Mouse (Mus musculus) MEL-GATA-1-ER (cell line): Measurements from ENCODE around the gene N4bp1.

Experiments
- DNase-seq: peaks from one replicate; pipeline ENCODE4 v3.0.0-alpha.2; 2012; ENCODE audit warnings: low read depth; ENCODE audit errors: extremely low read depth

N4bp1 gene

GRCm38 (mm10) chr8:86825674-86826448, 59.2 kb downstream of the N4bp1 start:
- no peak for DNase-seq

DNA sequence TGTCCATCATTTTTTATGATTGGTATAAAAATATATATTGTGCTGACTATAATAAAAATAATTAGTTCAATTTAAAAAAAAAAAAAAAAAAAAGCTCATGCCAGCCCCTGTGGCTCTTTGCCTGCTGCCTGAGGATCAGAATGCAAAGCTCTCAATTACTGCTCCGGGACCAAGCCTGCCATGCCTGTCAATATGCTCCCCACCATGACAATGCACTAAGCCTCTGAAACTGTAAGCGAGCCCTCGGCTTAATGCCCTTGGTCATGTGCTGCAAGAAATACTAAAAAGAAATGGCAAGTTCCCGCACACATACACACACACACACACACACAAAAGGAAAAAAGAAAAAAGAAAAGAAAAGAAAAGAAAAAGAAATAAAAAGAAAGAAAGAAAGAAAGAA, 60.3 kb downstream of the N4bp1 start:
- no peak for DNase-seq

GRCm38 (mm10) chr8:86820756-86821201, 64.3 kb downstream of the N4bp1 start:
- DNase-seq: peak; percentile 13

- no peak for DNase-seq
Observed at GRCm38 (mm10) chr8:86820186-86820755, 64.8 kb downstream of the N4bp1 start.

DNA sequence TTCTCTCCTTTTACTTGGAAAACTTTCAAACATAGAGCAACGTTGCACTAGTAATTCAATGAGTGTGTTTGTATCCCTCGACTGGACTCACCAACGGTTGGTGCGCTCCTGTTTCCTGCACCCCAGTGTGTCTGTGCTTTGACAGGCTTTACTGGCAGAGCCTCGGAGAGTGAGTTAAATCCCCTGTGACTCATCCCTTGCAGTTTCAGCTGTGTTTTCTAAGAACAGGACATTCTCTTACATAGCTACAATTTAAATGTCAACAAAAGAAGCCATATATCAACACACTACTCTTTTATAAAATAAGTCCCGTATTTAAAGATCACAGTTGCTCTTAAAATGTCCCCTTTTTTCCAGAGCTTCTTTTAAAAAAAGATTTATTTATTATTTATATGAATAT, 65.6 kb downstream of the N4bp1 start:
- DNase-seq: no peak

- DNase-seq: no peak
Observed at GRCm38 (mm10) chr8:86808990-86809960, 75.8 kb downstream of the N4bp1 start.

GRCm38 (mm10) chr8:86808239-86808638, 76.8 kb downstream of the N4bp1 start:
- DNase-seq: no peak

DNA sequence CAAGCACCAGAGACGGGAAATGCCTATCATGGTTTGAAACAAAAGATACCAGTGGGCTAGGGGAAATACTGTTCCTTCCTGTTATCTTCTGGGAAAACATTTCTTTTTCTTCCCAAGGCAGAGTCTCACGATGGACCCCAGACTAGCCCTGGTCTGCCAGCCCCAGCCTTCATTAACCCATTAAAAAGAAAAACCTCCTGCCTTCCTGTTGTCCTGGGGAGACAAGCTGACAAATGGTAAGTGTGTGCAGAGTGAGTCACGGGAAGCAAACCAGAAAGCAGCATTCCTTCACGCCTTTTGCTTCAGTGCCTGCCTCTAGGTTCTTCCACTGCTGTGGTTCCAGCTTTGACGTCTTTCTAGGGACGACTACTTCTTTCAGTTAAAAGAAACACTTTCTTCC, 83.1 kb downstream of the N4bp1 start:
- no peak for DNase-seq

- DNase-seq: no peak
Observed at GRCm38 (mm10) chr8:86800966-86801365, 84.1 kb downstream of the N4bp1 start.

DNA sequence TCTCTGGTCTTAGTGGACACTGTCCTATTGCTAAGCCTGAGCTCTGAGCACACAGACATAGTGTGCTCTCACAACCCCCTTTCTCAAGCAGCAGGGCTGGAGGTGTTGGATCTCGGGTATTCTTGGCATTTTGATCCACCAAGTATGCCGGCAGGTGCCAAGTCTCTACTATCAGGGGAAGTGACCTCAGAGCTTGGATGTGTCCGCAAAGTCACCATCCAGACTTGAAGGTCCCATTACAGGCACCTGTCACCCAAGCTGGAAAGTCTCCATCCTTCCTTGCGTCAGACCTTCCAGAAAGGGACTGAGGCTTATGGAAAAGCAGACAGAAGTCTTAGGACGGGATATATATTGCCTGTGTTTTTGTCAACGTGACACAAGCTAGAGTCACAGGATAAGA, 86.9 kb downstream of the N4bp1 start:
- no peak for DNase-seq

GRCm38 (mm10) chr8:86797705-86798104, 87.4 kb downstream of the N4bp1 start:
- no peak for DNase-seq

GRCm38 (mm10) chr8:86794716-86795115, 90.3 kb downstream of the N4bp1 start:
- DNase-seq: no peak

- DNase-seq: no peak
Observed at GRCm38 (mm10) chr8:86791542-86791941, 93.5 kb downstream of the N4bp1 start.

DNA sequence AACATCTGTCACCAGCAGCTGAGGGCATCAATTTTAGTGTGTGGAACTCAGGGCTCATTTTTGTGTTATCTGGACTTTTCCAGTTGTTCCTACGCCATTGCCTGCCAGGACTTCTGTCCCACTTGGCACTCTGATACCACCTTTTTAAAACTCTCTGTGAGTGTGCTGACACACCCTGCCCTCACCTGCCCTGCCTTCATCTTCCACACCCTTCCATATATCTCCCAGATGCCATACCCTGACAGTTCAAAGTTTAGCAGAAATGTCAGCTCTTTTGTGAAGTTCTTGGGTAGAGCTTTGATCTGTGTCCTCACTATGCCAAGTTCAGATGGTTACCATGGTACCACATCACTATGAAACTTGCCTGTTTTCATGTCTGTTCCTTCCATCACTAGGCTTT, 95.5 kb downstream of the N4bp1 start:
- DNase-seq: no peak

DNA sequence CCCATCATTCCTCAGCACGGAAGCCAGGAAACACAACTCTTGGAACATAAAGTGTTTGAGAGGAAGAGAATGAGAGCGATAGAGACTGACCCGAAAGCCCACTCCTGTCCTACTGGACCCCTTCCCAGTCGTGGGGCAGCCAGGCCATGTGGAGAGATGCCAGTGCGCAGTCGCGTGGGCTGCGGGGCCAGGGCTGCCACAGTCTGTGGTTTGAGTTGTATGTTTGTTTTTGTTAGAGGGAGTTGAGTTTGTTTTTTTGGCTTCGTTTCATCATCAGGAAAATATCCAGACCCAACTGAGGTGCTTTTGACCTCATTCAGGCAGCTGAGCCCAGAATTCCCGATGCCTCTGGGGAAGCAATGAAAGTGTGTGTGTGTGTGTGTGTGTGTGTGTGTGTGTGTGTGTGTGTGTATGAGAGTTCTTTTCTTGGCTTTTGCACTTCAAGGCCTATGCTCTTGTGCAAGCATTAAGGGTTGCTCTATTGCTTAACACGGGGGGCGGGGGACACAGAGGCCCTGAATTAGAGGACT, 97.1 kb downstream of the N4bp1 start:
- no peak for DNase-seq

DNA sequence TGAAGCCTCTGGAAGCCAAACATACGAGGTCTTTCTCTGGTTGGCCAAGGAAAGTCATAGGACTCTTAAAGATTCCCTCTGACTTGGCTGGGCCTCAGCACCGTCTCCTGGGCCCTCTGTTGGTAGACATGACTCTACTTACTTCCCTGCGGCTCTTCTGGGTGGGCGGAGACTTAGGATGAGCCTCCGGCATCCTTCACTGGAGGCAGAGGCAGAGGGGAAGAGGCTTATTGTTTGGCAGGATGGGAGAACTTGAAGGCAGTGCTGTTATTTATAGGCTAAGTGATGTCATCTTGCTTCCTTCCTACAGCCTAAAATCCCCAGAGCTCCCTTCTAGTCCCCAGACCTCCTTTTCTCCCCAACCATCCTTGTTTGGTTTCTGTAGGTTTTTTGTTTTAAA, 98.6 kb downstream of the N4bp1 start:
- no peak for DNase-seq

DNA sequence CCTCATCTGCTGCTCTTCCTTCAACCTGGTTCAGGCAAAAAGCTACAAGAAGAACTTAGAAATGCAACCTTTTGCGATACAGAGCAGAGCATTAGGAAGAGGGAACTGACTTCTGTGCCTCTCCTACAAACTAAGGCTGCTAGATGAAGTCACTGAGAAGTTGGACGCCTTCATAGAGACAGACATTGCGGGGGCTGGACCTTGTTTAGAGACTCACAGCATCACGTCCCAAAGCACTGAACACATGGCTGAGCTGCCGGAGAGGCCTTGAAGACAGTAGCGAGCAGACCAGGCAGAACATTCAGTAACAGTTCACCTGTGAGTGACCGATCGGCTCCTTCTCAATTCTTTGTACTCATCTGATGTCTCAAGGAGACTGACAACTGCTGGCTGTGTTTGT, 104.0 kb downstream of the N4bp1 start:
- no peak for DNase-seq

DNA sequence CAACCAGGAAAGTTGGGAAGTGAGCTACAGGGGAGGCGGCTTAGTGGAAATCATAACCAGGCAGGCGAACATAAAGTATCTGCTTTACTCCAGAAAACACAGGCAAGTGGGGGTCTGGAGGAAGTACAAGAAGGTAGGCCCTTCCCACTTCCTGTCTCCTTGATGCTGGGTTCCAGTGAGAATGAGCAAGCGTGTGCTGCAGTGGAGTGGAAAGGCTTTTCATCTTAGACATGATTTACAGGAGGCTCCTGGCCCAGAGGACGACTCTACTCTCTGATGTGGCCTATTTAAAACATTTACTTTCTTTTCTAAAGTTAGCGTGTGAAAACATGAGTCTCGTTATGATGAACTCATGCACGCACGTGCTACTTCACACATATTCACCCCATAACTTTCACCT, 105.9 kb downstream of the N4bp1 start:
- DNase-seq: no peak

DNA sequence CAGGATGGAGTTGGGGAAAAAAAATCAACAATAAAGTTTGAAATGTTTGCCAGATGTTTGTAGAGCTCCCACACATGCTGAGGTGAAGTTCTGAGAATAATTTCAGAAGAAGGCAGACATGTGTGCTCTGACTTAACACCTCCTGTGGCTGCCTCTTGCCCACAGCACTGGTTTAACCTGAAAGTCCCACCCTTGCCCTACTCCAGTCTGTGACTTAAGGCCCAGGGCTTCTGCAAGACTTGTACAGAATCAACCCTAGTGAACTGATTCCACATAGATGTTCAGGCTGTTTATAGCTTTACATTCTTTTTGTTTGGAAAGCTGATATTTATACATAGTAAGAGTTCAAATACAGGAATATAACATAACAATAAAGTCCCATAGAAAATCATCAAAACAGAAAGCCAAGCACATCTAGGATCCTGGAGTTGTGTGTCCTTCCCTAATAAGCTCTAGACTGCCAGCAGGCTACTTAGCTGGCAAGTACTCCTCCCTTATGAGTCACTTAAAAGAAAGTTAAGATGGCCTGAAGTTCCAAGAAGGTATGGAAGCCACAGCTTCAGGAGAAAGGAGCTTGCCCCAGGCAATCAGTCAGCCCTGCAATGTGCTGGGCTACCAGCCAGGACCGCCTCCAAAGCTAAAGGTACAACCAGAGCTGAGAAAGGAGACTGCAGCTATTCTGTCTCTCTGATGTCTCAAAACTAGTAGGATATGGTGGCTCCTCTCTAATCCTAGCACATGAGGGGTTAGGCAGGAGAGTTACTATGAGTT, 114.9 kb downstream of the N4bp1 start:
- no peak for DNase-seq

DNA sequence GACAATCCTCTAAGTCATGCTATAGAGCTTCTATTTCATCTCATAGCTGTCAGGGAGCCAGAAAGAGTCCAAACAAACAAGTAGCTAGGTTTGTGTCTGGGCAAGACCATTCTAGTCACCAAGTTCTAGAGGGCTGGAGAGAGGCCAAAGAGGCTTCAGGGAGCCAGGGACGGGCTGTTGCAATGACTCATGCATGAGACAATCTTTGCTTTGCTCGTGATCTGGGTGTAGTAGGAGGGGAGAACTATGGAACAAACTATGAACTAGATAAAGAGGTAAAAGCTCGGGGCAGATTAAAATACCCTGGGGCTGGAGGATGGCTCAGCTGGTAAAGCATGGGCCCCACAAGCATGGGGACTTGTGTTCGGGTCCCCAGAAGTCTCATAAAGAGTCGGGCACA, 116.6 kb downstream of the N4bp1 start:
- no peak for DNase-seq
